Mouse (Mus musculus) C2C12 (cell line): ENCODE measurements at regions not wholly inside any gene's neighbourhood (a gene's known extent, or its start where the extent isn't known, plus 50 kb on each side); places are given as distances from the start of the nearest gene placed in this dataset.

Experiments
- CEBPB ChIP-seq: IDR thresholded peaks from one replicate; pipeline ENCODE4 v1.6.1; 2011; ENCODE audit warnings: low read depth, mild to moderate bottlenecking, control low read depth, moderate library complexity
- CTCF ChIP-seq: IDR thresholded peaks from one replicate; pipeline ENCODE4 v1.5.1; 2011; ENCODE audit not compliant: control insufficient read depth, insufficient read depth, insufficient read length
- MAX ChIP-seq: IDR thresholded peaks from one replicate; pipeline ENCODE4 v1.6.1; 2011; ENCODE audit warnings: mild to moderate bottlenecking, control low read depth

- TF ChIP-seq CTCF (no peak), CEBPB (no peak), MAX (no peak)
These were observed 133.4 kb downstream of the Psmg1 start for GRCm38 (mm10) chr16:95857403-95857802.
